Mouse (Mus musculus): ENCODE data around the gene Nipal3.

GRCm38 (mm10) chr4:135523939-135524338 lies 29.1 kb upstream of the Nipal3 start:
- TF ChIP-seq POLR2A (IDR thresholded peaks at IDR 0.05; ENCODE audit: borderline replicate concordance, extremely low read depth, insufficient read depth, insufficient read length, poor library complexity, severe bottlenecking) (no peak), CTCF (IDR thresholded peaks at IDR 0.05; ENCODE audit: borderline replicate concordance, extremely low read depth, insufficient read depth, insufficient read length) (no peak)
